Mouse (Mus musculus): ENCODE data around the gene AC124502.3.

AC124502.3 gene

GRCm38 (mm10) chr19:5032686-5033085 lies 6.0 kb upstream of the AC124502.3 start:
- DNase-seq (ENCODE audit: low spot score in 2 of 2): no peak

DNA sequence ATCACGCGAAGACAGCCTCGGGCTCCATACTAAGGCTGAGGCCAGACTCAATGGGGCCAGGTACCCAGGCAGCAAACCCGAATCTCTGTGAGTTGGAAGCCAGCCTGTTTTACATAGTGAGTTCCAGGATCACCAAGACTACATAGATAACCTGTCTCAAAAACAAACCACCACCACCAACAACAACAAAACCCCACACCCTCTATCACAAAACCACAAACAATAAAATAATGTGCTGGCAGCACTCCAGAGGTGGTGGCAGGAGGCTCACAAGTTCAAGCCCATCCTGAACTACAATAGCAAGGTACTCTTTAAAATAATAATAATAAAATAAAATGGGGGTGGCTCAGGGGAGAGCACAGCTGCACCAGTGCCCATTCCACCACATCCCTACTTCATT lies 2.1 kb upstream of the AC124502.3 start:
- no peak for DNase-seq (ENCODE audit: low spot score in 2 of 2)

DNA sequence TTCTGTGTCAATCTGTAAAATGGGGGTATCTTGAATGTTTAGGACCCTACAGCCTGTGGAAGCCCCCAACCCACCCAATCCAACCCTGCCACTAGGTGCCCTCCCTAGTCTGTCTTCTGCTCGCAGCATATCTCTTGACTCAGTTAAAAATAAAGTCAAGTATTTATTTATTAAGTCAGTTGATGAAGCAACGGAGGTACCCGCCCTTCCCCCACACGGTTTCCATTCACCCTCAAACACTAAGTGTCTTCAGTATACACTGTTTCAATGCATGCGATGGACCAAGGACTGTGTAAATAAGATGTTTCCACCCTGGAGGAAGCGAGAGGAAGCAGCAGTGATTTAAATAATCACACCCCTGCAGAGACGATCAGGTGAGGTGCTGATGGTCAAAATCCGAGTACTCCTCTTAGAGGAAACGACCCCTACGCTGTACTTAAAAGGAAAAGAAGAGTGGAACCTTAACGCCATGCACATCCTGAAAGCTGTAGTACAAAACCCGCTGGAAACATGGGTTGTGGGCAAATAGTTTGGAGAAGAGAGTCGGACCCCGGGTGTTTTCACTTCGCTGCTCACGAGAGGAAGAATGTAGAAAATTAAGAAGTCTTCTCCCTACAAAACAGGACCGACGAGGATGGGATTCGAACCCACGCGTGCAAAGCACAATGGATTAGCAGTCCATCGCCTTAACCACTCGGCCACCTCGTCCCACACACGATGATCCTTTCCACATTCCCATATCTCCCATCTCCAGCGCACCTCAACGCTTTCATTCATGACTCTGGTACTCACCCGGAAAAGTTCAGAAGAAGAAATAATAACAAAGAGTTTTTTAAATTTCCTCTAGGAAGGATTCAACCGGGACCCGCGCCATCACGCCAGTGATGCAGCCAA lies 766 bp upstream of the AC124502.3 start:
- DNase-seq (ENCODE audit: low spot score in 2 of 2): peak; percentile 60 to 62

DNA sequence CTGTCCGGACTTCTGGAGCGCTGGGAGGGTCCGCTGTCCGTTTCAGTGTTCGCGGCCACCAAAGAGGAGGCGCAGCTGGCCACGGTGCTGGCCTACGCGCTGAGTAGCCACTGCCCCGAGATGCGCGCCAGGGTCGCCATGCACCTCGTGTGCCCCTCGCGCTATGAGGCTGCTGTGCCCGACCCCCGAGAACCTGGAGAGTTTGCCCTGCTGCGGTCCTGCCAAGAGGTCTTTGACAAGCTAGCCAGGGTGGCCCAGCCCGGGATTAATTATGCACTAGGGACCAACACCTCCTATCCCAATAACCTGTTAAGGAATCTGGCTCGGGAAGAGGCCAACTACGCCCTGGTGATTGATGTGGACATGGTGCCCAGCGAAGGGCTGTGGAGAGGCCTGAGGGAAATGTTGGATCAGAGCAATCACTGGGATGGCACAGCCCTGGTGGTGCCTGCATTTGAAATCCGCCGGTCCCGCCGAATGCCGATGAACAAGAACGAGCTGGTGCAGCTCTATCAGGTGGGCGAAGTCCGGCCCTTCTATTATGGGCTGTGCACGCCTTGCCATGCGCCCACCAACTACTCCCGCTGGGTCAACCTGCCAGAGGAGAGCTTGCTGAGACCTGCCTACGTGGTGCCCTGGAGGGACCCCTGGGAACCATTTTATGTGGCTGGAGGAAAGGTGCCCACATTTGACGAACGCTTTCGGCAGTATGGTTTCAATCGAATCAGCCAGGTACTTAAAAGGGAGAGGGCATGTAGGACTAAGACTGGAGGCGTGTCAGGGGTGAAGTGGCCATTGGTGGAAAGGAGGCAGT lies 817 bp downstream of the AC124502.3 start:
- DNase-seq (ENCODE audit: low spot score in 2 of 2): no peak

GRCm38 (mm10) chr19:5040862-5041523 lies 2.3 kb downstream of the AC124502.3 start, which contains the start of gene Brms1:
Gene Brms1 (plus strand): TSS chr19:5041354.
- DNase-seq (ENCODE audit: low spot score in 2 of 2): peak; percentile 85 to 91

- DNase-seq (ENCODE audit: low spot score in 2 of 2): no peak
Observed at GRCm38 (mm10) chr19:5041588-5041987, 2.9 kb downstream of the AC124502.3 start.

- DNase-seq (ENCODE audit: low spot score in 2 of 2): no peak
Observed at GRCm38 (mm10) chr19:5045531-5045930, 6.8 kb downstream of the AC124502.3 start.

- no peak for DNase-seq (ENCODE audit: low spot score in 2 of 2)
Observed at GRCm38 (mm10) chr19:5048138-5049056, 9.7 kb downstream of the AC124502.3 start.

GRCm38 (mm10) chr19:5049325-5049724 lies 10.6 kb downstream of the AC124502.3 start:
- no peak for DNase-seq (ENCODE audit: low spot score in 2 of 2)

GRCm38 (mm10) chr19:5050047-5050905 lies 11.6 kb downstream of the AC124502.3 start, which contains the start of gene Rin1:
Gene Rin1 (plus strand): TSS chr19:5050481.
- DNase-seq (ENCODE audit: low spot score in 2 of 2): peak; percentile 60 to 83

DNA sequence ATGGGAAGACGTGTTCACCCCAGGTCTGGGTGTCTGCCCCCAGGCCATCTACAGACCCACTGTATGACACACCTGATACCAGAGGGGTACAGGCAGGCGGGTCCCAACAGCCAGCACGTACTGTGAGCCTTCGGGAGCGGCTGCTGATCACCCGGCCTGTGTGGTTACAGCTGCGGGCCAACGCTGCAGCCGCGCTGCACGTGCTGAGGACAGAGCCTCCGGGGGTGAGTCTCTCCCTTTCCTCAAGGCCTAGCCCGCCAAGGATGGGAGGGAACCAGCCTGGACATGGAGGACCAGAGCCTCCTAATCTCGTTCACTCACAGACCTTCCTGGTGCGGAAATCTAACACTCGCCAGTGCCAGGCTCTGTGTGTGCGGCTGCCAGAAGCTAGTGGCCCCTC lies 12.3 kb downstream of the AC124502.3 start:
- DNase-seq (ENCODE audit: low spot score in 2 of 2): no peak

DNA sequence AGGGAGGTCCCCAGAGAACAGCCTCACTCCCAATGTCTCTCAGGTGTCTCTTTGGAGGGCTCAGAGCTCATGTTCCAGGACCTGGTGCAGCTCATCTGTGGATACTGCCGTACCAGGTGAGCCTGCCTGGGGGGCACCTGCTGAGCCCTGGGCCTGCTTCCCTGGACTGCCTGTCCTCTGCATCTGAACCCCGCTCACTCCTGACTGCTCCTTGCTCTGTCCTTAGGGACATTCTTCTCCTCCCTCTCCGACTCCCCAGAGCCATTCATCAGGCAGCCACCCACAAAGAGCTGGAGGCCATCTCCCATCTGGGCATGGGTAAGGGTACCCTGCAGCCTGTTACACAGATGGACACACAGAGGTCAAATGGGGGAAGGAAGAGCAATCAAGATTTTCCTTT lies 12.8 kb downstream of the AC124502.3 start:
- DNase-seq (ENCODE audit: low spot score in 2 of 2): no peak

GRCm38 (mm10) chr19:5052166-5052822 lies 13.6 kb downstream of the AC124502.3 start:
- no peak for DNase-seq (ENCODE audit: low spot score in 2 of 2)

- no peak for DNase-seq (ENCODE audit: low spot score in 2 of 2)
Observed at GRCm38 (mm10) chr19:5052853-5053252, 14.2 kb downstream of the AC124502.3 start.

DNA sequence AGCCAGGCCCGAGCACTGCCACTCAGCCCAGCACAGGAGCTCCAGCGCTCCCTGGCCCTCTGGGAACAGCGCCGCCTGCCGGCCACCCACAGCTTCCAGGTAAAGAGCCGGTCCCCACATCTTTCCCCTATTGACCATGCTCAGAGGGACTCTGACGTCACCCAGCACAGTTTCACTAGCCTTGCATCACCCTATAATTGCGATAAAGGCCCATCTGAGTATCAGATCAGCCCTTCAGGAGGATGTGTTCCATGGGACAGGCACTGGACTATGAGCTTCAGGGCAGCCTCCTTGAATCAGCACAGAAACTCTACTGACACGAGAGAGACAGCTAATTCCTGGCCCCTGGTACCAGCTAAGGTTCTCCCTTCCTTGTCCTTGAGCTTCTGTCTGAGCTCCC lies 15.2 kb downstream of the AC124502.3 start:
- no peak for DNase-seq (ENCODE audit: low spot score in 2 of 2)

DNA sequence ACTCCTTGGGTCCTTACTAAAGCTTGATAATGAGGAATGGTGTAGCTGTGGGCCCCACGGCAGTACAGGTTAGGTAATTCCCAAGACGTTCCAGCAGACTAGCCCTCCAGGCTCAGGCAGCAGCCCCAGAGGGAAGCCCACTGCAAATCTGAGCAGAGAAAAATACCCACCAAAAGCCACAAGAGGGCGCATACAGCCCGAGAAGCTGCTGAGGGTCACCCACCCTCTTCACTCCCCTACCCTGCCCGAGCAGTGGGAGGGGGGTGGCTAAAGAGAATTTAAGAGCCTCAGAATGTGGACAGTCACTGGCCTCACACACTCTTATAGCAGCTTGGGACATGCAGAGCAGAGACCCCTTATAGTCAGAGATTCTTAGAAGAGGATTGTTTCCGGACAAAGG lies 17.6 kb downstream of the AC124502.3 start:
- no peak for DNase-seq (ENCODE audit: low spot score in 2 of 2)

GRCm38 (mm10) chr19:5057876-5058775 lies 19.4 kb downstream of the AC124502.3 start:
- DNase-seq (ENCODE audit: low spot score in 2 of 2): no peak

Data from urinary bladder, adult 18-20 months (tissue).